Mouse (Mus musculus): ENCODE data around the gene Tmem238. TPM values are rescaled to one million over a fixed set of nuclear protein-coding genes. Genes with fewer than 3 reads are reported as not detected.

The Tmem238 gene
- polyA plus RNA-seq, 1 experiment from 2014 or later, result 24.3 TPM

DNA sequence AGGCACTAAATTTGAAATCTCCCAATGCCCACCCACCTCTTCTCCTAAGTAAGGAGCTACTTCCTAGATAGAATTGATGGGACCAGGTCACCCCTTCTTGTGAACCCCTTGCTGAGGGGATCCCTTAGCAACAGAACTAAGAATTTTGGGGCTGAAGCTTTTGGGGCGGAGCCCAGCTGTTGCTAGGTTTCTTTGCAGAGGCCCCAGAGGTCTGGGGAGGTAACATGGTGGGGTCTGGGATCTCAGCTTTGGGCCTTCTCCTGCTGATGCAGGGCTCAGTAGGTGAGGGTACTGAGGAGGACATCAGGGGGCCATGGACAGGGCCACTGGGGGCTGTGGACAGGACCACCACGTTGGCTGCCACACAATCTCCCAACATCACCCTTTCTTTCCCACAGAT lies 6.7 kb downstream of the Tmem238 start, which contains the start of the genes Il11 and Tmem190:
Gene Il11, minus strand, starts transcription at position 101 of the 400 bp plus-strand sequence.
Gene Tmem190, plus strand, starts transcription at position 179 of the 400 bp plus-strand sequence.
- no peak for ATAC-seq (replicated peaks; ENCODE audit: low FRiP score, low TSS enrichment, low read depth)
- no peaks in the 10 kb centered on the region for H3K36me3 ChIP-seq (ENCODE audit: control insufficient read depth, insufficient read depth, low read length)
- 72% methylated on average over 2 of the region's 2 CpGs for WGBS
- peaks cover 9% of the 10 kb centered on the region; the same call in 1 of the 2 replicates for H3K4me1 ChIP-seq (replicated peaks; ENCODE audit: control insufficient read depth, insufficient read depth, low read length)
- no peak within 1 kb of the TSS for H3K9ac ChIP-seq (ENCODE audit: low read length)
- no peak within 1 kb of the TSS for H3K27ac ChIP-seq (ENCODE audit: low read depth)
- H3K9me3 ChIP-seq (ENCODE audit: control insufficient read depth, low read length), result no peaks in the 10 kb centered on the region
- H3K4me3 ChIP-seq (ENCODE audit: low read depth, low read length), result no peak within 1 kb of the TSS
- H3K27me3 ChIP-seq (replicated peaks; ENCODE audit: control insufficient read depth, insufficient read depth, low read length), result peaks cover 13% of the 10 kb centered on the region
- DNase-seq (ENCODE audit: low spot score), result no peak
- no peak within 1 kb of the TSS for H3K4me2 ChIP-seq (ENCODE audit: low read length)

DNA sequence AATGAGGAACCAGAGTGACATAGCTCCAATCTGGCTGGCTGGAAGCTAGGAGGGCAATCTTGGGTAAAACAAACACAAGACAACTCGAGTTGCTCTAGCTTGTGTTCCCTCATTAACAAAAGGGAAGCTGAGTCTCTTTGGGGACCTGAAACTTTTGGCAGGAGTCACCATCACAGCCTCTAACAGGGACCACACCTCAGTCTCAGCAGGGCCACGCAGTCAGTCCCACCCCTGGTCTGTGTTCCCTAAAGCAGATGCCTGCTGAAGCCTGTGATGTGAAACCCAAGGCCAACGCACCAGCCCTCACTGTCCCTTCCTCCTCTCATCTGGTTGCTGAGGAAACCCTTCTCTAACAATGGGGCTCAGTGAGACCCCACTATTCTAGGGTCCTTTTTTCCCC lies 7.3 kb downstream of the Tmem238 start:
- Histone ChIP-seq H3K9ac (ENCODE audit: low read length) (no peak overlapping the region), H3K27ac (ENCODE audit: low read depth) (no peak overlapping the region), H3K4me1 (replicated peaks; ENCODE audit: control insufficient read depth, insufficient read depth, low read length) (peaks cover 13% of the 10 kb centered on the region; the same call in 1 of the 2 replicates), H3K4me2 (ENCODE audit: low read length) (no peak overlapping the region), H3K9me3 (ENCODE audit: control insufficient read depth, low read length) (no peaks in the 10 kb centered on the region), H3K4me3 (ENCODE audit: low read depth, low read length) (no peak overlapping the region), H3K36me3 (ENCODE audit: control insufficient read depth, insufficient read depth, low read length) (no peaks in the 10 kb centered on the region), H3K27me3 (replicated peaks; ENCODE audit: control insufficient read depth, insufficient read depth, low read length) (peaks cover 19% of the 10 kb centered on the region)
- WGBS, result 39% methylated on average over 3 of the region's 3 CpGs
- ATAC-seq (replicated peaks; ENCODE audit: low FRiP score, low TSS enrichment, low read depth), result no peak
- no peak for DNase-seq (ENCODE audit: low spot score)

DNA sequence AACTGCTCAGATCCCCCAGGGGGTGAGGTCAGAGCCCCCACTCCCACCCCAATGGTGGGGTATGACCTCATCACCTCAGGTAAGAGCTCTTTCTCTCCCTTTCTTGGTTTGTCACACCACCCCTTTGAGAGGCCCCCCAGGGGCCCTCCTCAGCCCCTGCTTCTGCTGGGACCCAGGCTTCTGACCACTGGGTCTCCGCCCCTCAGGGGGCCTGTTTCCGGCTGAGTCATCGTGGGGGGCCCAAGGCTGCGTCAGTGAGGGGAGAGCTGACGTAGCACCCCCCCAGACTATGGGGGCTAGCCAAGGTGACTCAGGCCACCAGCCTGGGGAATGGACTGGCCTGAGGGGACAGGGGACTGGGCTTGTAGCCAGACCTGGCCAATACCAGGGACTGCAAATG lies 9.5 kb downstream of the Tmem238 start:
- no peaks in the 10 kb centered on the region for H3K36me3 ChIP-seq (ENCODE audit: control insufficient read depth, insufficient read depth, low read length)
- H3K4me1 ChIP-seq (replicated peaks; ENCODE audit: control insufficient read depth, insufficient read depth, low read length), result peaks cover 18% of the 10 kb centered on the region
- DNase-seq (ENCODE audit: low spot score) (no peak), ATAC-seq (replicated peaks; ENCODE audit: low FRiP score, low TSS enrichment, low read depth) (0 out of 2 replicates have a peak, but pooled peaks have one; percentile 13)
- no peak overlapping the region for H3K4me3 ChIP-seq (ENCODE audit: low read depth, low read length)
- peaks cover 42% of the 10 kb centered on the region for H3K27me3 ChIP-seq (replicated peaks; ENCODE audit: control insufficient read depth, insufficient read depth, low read length)
- no peak overlapping the region for H3K27ac ChIP-seq (ENCODE audit: low read depth)
- WGBS, result 38% methylated on average over 5 of the region's 5 CpGs
- H3K4me2 ChIP-seq (ENCODE audit: low read length), result no peak overlapping the region
- H3K9me3 ChIP-seq (ENCODE audit: control insufficient read depth, low read length), result no peaks in the 10 kb centered on the region
- no peak overlapping the region for H3K9ac ChIP-seq (ENCODE audit: low read length)

GRCm38 (mm10) chr7:4777851-4778637 lies 11.4 kb downstream of the Tmem238 start:
- no peak overlapping the region for H3K9ac ChIP-seq (ENCODE audit: low read length)
- peaks cover 18% of the 10 kb centered on the region for H3K4me1 ChIP-seq (replicated peaks; ENCODE audit: control insufficient read depth, insufficient read depth, low read length)
- DNase-seq (ENCODE audit: low spot score), result no peak
- no peak overlapping the region for H3K4me3 ChIP-seq (ENCODE audit: low read depth, low read length)
- no peaks in the 10 kb centered on the region for H3K9me3 ChIP-seq (ENCODE audit: control insufficient read depth, low read length)
- 5% methylated on average over 17 of the region's 20 CpGs for WGBS
- peaks cover 44% of the 10 kb centered on the region for H3K27me3 ChIP-seq (replicated peaks; ENCODE audit: control insufficient read depth, insufficient read depth, low read length)
- H3K27ac ChIP-seq (ENCODE audit: low read depth), result no peak overlapping the region
- H3K4me2 ChIP-seq (ENCODE audit: low read length), result no peak overlapping the region; the same call in 1 of the 2 replicates
- H3K36me3 ChIP-seq (ENCODE audit: control insufficient read depth, insufficient read depth, low read length), result no peaks in the 10 kb centered on the region
- ATAC-seq (replicated peaks; ENCODE audit: low FRiP score, low TSS enrichment, low read depth), result no peak

- Histone ChIP-seq H3K36me3 (ENCODE audit: control insufficient read depth, insufficient read depth, low read length) (no peaks in the 10 kb centered on the region), H3K9me3 (ENCODE audit: control insufficient read depth, low read length) (no peaks in the 10 kb centered on the region), H3K4me3 (ENCODE audit: low read depth, low read length) (peak overlapping the region; percentile 30), H3K9ac (ENCODE audit: low read length) (0 out of 2 replicates have a peak overlapping the region, but pooled peaks have one; percentile 22), H3K27ac (ENCODE audit: low read depth) (no peak overlapping the region), H3K4me2 (ENCODE audit: low read length) (peak overlapping the region; percentile 53), H3K27me3 (replicated peaks; ENCODE audit: control insufficient read depth, insufficient read depth, low read length) (peaks cover 44% of the 10 kb centered on the region), H3K4me1 (replicated peaks; ENCODE audit: control insufficient read depth, insufficient read depth, low read length) (peaks cover 18% of the 10 kb centered on the region)
- peak; percentile 79 for DNase-seq (ENCODE audit: low spot score)
- peak; percentile 51 for ATAC-seq (replicated peaks; ENCODE audit: low FRiP score, low TSS enrichment, low read depth)
- WGBS, result 3% methylated on average over 42 of the region's 56 CpGs
These were observed 12.3 kb downstream of the Tmem238 start for GRCm38 (mm10) chr7:4776861-4777830.

GRCm38 (mm10) chr7:4776131-4776530 lies 13.3 kb downstream of the Tmem238 start:
- DNase-seq (ENCODE audit: low spot score), result no peak
- no peak overlapping the region for H3K27ac ChIP-seq (ENCODE audit: low read depth)
- H3K9me3 ChIP-seq (ENCODE audit: control insufficient read depth, low read length), result no peaks in the 10 kb centered on the region
- WGBS, result 45% methylated on average over 10 of the region's 10 CpGs
- no peak overlapping the region for H3K9ac ChIP-seq (ENCODE audit: low read length)
- peaks cover 15% of the 10 kb centered on the region for H3K4me1 ChIP-seq (replicated peaks; ENCODE audit: control insufficient read depth, insufficient read depth, low read length)
- ATAC-seq (replicated peaks; ENCODE audit: low FRiP score, low TSS enrichment, low read depth), result no peak
- peaks cover 44% of the 10 kb centered on the region for H3K27me3 ChIP-seq (replicated peaks; ENCODE audit: control insufficient read depth, insufficient read depth, low read length)
- no peak overlapping the region for H3K4me3 ChIP-seq (ENCODE audit: low read depth, low read length)
- no peak overlapping the region for H3K4me2 ChIP-seq (ENCODE audit: low read length)
- H3K36me3 ChIP-seq (ENCODE audit: control insufficient read depth, insufficient read depth, low read length), result no peaks in the 10 kb centered on the region

DNA sequence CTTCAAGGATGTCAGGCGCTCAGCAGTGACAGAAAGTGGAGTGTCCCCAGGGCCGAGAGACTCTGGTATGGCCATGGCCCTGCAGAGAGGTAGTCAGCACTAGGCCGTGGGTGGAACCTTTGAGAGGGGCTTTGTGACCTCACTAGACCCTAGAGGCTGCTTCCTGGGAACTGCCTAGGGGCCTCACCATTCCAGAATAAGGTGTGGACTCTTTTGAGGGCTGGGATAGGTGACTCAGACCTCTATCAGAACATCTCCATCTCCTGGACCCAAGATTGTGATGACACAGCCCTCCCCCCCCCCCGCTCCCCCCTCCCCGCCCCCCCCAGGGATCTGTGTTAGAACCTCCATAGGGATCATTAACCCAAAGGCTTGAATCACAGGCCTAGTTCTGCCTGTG lies 18.3 kb downstream of the Tmem238 start, which contains the start of gene Fam71e2:
Gene Fam71e2, minus strand, starts transcription at position 101 of the 400 bp plus-strand sequence.
- Histone ChIP-seq H3K4me1 (replicated peaks; ENCODE audit: control insufficient read depth, insufficient read depth, low read length) (no peaks in the 10 kb centered on the region), H3K27ac (ENCODE audit: low read depth) (no peak within 1 kb of the TSS), H3K9ac (ENCODE audit: low read length) (no peak within 1 kb of the TSS), H3K4me2 (ENCODE audit: low read length) (no peak within 1 kb of the TSS), H3K4me3 (ENCODE audit: low read depth, low read length) (no peak within 1 kb of the TSS), H3K9me3 (ENCODE audit: control insufficient read depth, low read length) (no peaks in the 10 kb centered on the region), H3K27me3 (replicated peaks; ENCODE audit: control insufficient read depth, insufficient read depth, low read length) (peaks cover 16% of the 10 kb centered on the region), H3K36me3 (ENCODE audit: control insufficient read depth, insufficient read depth, low read length) (no peaks in the 10 kb centered on the region)
- WGBS, result 75% methylated on average over 4 of the region's 5 CpGs
- ATAC-seq (replicated peaks; ENCODE audit: low FRiP score, low TSS enrichment, low read depth) (no peak), DNase-seq (ENCODE audit: low spot score) (no peak)

DNA sequence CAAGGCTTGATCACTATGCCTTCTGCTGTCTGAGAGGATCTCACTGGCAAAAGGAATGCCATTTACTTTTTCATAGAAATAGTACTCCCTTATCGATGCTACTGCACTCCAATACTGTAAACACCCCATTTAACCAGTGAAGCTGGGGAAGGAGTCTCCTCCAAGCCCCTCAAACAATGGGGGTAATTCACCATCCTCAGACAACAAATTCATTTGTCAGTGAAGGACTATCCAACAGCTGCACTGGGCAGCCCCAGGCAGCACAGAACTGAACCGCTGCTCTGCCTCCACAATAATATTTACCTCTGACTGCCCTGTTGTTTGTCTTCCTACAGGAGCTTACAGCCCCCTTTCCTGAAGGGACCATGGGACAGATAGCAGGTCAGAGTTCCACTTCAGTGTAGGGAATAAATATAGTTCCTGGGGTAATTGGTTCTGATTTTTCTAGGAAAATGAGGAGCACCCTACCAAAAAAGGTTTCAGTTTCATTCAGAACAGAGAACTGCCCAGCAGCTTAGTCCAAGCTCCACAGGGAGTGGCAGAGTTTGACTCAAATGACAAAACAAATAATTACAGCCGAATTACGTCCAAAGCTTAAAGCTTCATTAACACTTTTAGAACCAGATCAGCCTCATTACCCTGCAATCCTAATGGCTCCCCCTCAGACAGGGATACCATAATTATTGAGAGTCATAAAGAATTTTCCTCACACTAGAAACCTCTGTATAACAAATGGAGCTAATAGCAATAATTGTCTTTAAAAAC lies 24.3 kb downstream of the Tmem238 start:
- ATAC-seq (replicated peaks; ENCODE audit: low FRiP score, low TSS enrichment, low read depth) (no peak), DNase-seq (ENCODE audit: low spot score) (no peak)
- WGBS, result 17% methylated on average over 4 of the region's 4 CpGs
- Histone ChIP-seq H3K4me3 (ENCODE audit: low read depth, low read length) (no peak overlapping the region), H3K27ac (ENCODE audit: low read depth) (no peak overlapping the region), H3K4me1 (replicated peaks; ENCODE audit: control insufficient read depth, insufficient read depth, low read length) (0 out of 2 replicates have a peak, but pooled peaks cover 2% of the 10 kb centered on the region), H3K36me3 (ENCODE audit: control insufficient read depth, insufficient read depth, low read length) (no peaks in the 10 kb centered on the region), H3K9ac (ENCODE audit: low read length) (no peak overlapping the region), H3K27me3 (replicated peaks; ENCODE audit: control insufficient read depth, insufficient read depth, low read length) (no peaks in the 10 kb centered on the region), H3K4me2 (ENCODE audit: low read length) (no peak overlapping the region), H3K9me3 (ENCODE audit: control insufficient read depth, low read length) (no peaks in the 10 kb centered on the region)

Measured in intestine, embryonic 14.5 days (tissue).